Mouse (Mus musculus): ENCODE measurements around the gene E130309D02Rik.

GRCm38 (mm10) chr5:143252791-143253185, 62.4 kb downstream of the E130309D02Rik start:
- TF ChIP-seq POLR2A (IDR thresholded peaks at IDR 0.05; ENCODE audit: borderline replicate concordance, insufficient read depth, low read length), result no peak
- no peak for TF ChIP-seq CTCF (IDR thresholded peaks at IDR 0.05; ENCODE audit: borderline replicate concordance, insufficient read depth, low read depth, low read length)

All from cerebellum, adult 2 months (tissue).